Mouse (Mus musculus) lung, adult 2 months (tissue): ENCODE measurements around the gene Zfp62.

ENCODE experiments used
- CTCF ChIP-seq: fragments of 200-500 bp; IDR thresholded peaks from 2 replicates; pipeline ENCODE4 v1.5.1; 2011; ENCODE audit warnings: mild to moderate bottlenecking, low read length, control low read depth; ENCODE audit not compliant: insufficient read depth
- POLR2A ChIP-seq: fragments of 200-500 bp; IDR thresholded peaks from 2 replicates; pipeline ENCODE4 v1.6.1; 2011; ENCODE audit warnings: low read depth, mild to moderate bottlenecking, control low read depth, low read length, borderline replicate concordance; ENCODE audit errors: extremely low read depth

GRCm38 (mm10) chr11:49213505-49213904 lies 10.4 kb downstream of the Zfp62 start:
- TF ChIP-seq CTCF (no peak), POLR2A (no peak)
